Mouse (Mus musculus) forebrain, embryonic 16.5 days (tissue): ENCODE measurements around the gene Ssh1. TPM values are rescaled to one million over a fixed set of nuclear protein-coding genes. Genes with fewer than 3 reads are reported as not detected.
A peak's percentile ranks its signal among the peaks of the same experiment; 100 is the strongest.

ENCODE experiments used
- ATAC-seq: fragments of 200-750 bp; cut with Nextera tagmentation; 2 replicates; pipeline ENCODE4 v1.8.0; 2017; ENCODE audit warnings: mild to moderate bottlenecking, moderate library complexity
- H3K27ac ChIP-seq: fragments of 300-500 bp; sonication (generic); 2 replicates; pipeline ENCODE4 v1.5.1; 2014; ENCODE audit warnings: low read length, control low read depth
- H3K27me3 ChIP-seq: fragments of 300-500 bp; sonication (generic); replicated peaks from 2 replicates; pipeline ENCODE4 v1.6.1; 2014; ENCODE audit warnings: low read length; ENCODE audit not compliant: control insufficient read depth, insufficient read depth
- H3K36me3 ChIP-seq: fragments of 300-500 bp; sonication (generic); 2 replicates; pipeline ENCODE4 v1.6.1; 2014; ENCODE audit not compliant: control insufficient read depth, insufficient read depth
- H3K4me1 ChIP-seq: fragments of 300-500 bp; sonication (generic); replicated peaks from 2 replicates; pipeline ENCODE4 v1.6.1; 2014; ENCODE audit warnings: low read length; ENCODE audit not compliant: control insufficient read depth, insufficient read depth
- H3K4me2 ChIP-seq: fragments of 300-500 bp; sonication (generic); 2 replicates; pipeline ENCODE4 v1.6.1; 2014; ENCODE audit warnings: mild to moderate bottlenecking, low read length, control low read depth
- H3K4me3 ChIP-seq: fragments of 300-500 bp; sonication (generic); replicated peaks from 2 replicates; pipeline ENCODE4 v1.5.1; 2014; ENCODE audit warnings: mild to moderate bottlenecking, low read length, control low read depth
- H3K9ac ChIP-seq: fragments of 300-500 bp; sonication (generic); replicated peaks from 2 replicates; pipeline ENCODE4 v1.6.1; 2014; ENCODE audit warnings: low read depth, low read length, control low read depth
- H3K9me3 ChIP-seq: fragments of 300-500 bp; sonication (generic); 2 replicates; pipeline ENCODE4 v1.6.1; 2016; ENCODE audit warnings: low read length; ENCODE audit not compliant: control insufficient read depth
- WGBS: fragments of 180-500 bp; shearing (Covaris S2); extraction: QIAGEN DNeasy Blood & Tissue Kit; methylation state at CpG from one replicate; pipeline ENCODE4 v1.1.7; 2014; 5-methylcytosine and 5-hydroxymethylcytosine counted together
- polyA plus RNA-seq: library from polyadenylated mRNA; unstranded; fragments of >200 nt; fragmentation: Nextera tagmentation; extraction: Ambion mirVana; gene quantifications from 2 replicates; pipeline ENCODE4 v1.2.1, GENCODE M21; 2015

Ssh1 gene
- polyA plus RNA-seq, 1 experiment from 2014 or later: 12.4 TPM

- H3K27ac ChIP-seq: no peak overlapping the region
- no peak for ATAC-seq
- H3K4me3 ChIP-seq: no peak overlapping the region
- peaks cover 21% of the 10 kb centered on the region for H3K4me1 ChIP-seq
- 26% methylated on average over 10 of the region's 10 CpGs for WGBS
- no peak overlapping the region for H3K4me2 ChIP-seq
- H3K9me3 ChIP-seq: no peaks in the 10 kb centered on the region
- no peaks in the 10 kb centered on the region for H3K27me3 ChIP-seq
- H3K9ac ChIP-seq: no peak overlapping the region
- no peaks in the 10 kb centered on the region for H3K36me3 ChIP-seq
Measured at GRCm38 (mm10) chr5:113910065-113910701, 83.5 kb downstream of the Ssh1 start.

DNA sequence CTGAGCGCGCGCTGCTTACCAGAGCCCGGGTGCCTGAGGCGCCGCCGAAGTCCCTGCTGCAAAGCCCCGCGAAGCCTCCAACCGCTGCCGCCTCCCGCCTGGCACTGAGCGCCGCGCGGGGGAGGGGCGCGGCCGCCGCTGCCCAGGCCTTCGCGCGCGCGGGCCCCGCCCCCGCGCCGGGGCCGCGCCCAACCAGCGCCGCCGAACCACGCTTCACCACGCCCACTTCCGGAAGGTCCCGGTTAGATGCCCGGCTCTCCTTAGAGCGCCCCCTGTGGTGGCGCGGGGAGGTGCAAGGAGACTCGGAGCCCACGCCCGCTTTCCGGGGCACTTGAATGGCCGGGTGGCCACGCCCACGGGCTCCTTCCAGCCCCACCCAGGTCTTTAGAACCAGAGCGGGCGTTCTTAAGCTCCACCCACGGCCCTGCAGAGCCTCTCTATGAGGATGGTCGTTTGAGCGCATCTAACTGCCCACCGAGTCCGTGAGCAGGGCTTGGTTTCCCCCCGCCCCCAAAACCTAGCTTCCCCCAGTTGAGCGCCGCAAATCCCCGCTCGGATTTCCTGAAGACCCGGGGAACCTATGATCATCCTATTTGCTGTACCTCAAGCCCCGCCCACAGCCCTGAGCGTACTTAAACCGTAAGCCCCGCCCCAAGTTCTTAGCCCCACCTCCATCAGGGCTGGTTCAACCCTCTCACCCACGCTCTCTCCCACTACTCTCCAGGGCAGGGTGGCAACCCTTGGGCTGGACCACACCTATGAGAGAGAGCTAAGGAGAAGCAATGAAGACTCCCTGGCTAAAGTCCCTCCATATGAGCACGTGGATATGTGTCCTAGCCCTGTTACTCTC, 84.9 kb downstream of the Ssh1 start, which contains the start of gene Coro1c:
Coro1c (minus strand) TSS at position 167 of the 850 bp plus-strand sequence.
- Histone ChIP-seq H3K4me1 (peaks cover 31% of the 10 kb centered on the region), H3K36me3 (no peaks in the 10 kb centered on the region), H3K9me3 (no peaks in the 10 kb centered on the region), H3K4me2 (peak within 1 kb of the TSS; percentile 56), H3K9ac (peak within 1 kb of the TSS; percentile 89), H3K27ac (peak within 1 kb of the TSS; percentile 88), H3K4me3 (peak within 1 kb of the TSS; percentile 84), H3K27me3 (no peaks in the 10 kb centered on the region)
- under 1% methylated on average over 62 of the region's 68 CpGs for WGBS
- peak; percentile 89 for ATAC-seq

DNA sequence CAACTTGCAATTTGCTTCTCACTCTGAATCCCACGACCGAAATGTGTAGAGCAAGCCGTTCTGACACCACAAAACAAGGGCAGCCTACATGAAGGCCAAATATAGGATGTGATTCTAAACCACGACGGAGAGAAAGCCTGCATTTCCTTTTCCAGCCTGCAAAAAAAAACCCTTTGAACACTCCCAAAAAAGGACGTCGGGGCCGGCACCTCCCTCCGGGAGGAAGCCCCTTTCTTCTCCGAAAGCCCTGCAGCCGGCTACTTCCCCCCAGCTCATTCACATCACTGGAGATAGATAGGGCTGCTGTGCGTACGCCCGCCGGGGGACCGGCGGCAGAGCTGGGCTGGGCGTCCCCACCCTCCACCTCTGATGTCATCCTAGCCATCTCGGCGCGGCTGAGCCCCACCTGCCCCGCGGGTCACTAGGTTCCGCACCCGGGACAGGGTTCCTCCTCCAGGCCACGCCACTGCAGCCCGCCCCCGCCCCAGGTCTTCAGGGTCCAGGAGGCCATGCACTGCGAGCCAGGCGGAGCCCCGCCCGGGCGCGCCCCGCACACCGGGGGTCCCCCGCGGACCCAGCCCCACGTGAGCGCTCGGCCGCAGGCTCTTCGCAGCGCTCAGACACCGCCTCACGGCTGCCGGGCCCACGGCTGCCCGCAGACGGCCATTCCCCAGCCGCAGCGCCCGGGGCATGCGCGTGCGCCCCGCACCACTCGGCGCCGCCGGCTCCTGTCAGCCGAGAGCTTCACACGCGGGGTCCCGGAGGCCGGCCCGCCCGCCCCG, 85.7 kb downstream of the Ssh1 start:
- H3K9me3 ChIP-seq: no peaks in the 10 kb centered on the region
- H3K27ac ChIP-seq: peak overlapping the region; percentile 88
- H3K4me1 ChIP-seq: peaks cover 37% of the 10 kb centered on the region
- no peaks in the 10 kb centered on the region for H3K27me3 ChIP-seq
- ATAC-seq: peak; percentile 60
- peak overlapping the region; percentile 56 for H3K4me2 ChIP-seq
- H3K9ac ChIP-seq: peak overlapping the region; percentile 89
- H3K36me3 ChIP-seq: no peaks in the 10 kb centered on the region
- peak overlapping the region; percentile 84 for H3K4me3 ChIP-seq
- 2% methylated on average over 57 of the region's 69 CpGs for WGBS

DNA sequence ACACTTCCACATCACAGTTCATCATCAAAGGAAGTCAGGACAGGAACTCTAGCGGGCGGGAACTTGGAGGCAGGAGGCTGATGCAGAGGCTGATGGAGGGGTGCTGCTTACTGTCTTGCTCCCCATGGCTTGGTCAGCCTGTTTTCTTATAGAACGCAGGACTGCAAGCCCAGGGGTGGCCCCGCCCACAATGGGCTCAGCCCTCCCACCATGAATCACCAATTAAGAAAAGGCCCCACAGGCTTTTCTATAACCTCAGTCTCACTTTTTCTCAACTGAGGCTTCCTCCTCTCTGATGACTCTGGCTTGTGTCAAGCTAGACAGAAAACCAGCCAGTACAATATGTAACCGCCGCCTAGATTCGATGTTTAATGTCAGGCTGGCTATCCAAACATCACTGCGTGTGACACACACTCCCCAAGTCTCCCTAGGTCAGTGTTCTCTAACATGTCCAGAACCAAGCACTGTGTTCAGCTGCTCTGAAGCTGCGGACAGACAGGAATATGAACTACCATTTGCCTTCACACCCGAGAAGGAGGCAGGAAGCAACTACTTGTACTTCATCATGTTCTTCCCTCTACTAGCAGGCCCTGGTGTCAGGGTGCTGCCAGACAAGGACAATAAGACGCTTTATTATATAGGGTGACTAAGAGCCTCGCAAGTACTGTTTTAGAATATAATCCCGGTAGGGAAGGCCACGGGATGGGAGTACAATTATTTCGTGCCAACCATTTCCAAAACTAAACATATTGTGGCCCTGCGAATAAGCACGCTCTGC, 86.5 kb downstream of the Ssh1 start:
- Histone ChIP-seq H3K9me3 (no peaks in the 10 kb centered on the region), H3K4me3 (peak overlapping the region; percentile 84), H3K4me2 (peak overlapping the region; percentile 56), H3K9ac (peak overlapping the region; percentile 89), H3K36me3 (no peaks in the 10 kb centered on the region), H3K4me1 (peaks cover 45% of the 10 kb centered on the region), H3K27me3 (no peaks in the 10 kb centered on the region), H3K27ac (peak overlapping the region; percentile 88)
- no peak for ATAC-seq
- 13% methylated on average over 17 of the region's 17 CpGs for WGBS

DNA sequence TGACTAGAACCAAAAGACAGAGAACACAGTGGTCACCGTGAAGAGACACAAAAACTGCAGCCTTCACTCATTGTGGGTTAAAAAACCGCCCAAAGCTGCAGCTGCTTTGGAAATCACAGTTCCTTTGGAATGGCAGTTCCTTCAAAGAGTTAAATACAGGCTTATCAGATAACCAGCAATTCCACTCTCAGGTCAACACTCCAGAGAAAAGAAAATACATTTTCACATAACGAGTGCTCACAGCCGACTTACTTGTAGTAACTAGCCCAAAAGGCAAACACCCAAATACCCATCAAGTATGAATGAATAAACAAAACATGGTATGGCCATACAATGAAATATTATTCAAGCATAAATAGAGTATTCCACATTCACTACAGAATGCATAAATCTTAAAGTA, 88.7 kb downstream of the Ssh1 start:
- H3K36me3 ChIP-seq: no peaks in the 10 kb centered on the region
- no peak overlapping the region for H3K27ac ChIP-seq
- no peak overlapping the region for H3K9ac ChIP-seq
- peak overlapping the region; percentile 56 for H3K4me2 ChIP-seq
- whole genome bisulfite sequencing: 27% methylated on average over 4 of the region's 4 CpGs
- H3K4me3 ChIP-seq: no peak overlapping the region
- H3K9me3 ChIP-seq: no peaks in the 10 kb centered on the region
- H3K27me3 ChIP-seq: no peaks in the 10 kb centered on the region
- H3K4me1 ChIP-seq: peaks cover 59% of the 10 kb centered on the region
- ATAC-seq: no peak

DNA sequence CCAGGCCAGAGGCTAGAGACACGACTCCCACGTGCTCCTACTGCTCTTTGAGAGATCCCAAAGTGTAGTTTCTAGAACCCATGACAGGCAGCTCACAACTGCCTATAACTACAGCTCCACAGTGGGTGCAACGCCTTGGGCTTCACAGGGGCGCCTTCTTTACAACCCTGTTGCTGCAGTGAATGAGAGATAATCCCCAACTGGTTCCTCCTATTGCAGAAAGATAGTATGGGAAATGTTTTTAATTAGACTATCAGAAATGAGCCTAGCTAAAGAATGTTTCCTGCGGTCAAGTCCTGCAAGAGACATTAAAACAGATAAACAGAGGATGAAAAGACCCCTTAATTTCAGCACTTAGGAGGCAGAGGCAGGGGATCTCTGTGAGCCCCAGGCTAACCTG, 90.7 kb downstream of the Ssh1 start:
- peaks cover 66% of the 10 kb centered on the region for H3K4me1 ChIP-seq
- no peak overlapping the region for H3K9ac ChIP-seq
- no peaks in the 10 kb centered on the region for H3K27me3 ChIP-seq
- no peak overlapping the region for H3K27ac ChIP-seq
- no peaks in the 10 kb centered on the region for H3K36me3 ChIP-seq
- 77% methylated on average over 5 of the region's 5 CpGs for WGBS
- no peaks in the 10 kb centered on the region for H3K9me3 ChIP-seq
- no peak overlapping the region for H3K4me2 ChIP-seq
- no peak for ATAC-seq
- H3K4me3 ChIP-seq: no peak overlapping the region

GRCm38 (mm10) chr5:113902017-113902416, 91.7 kb downstream of the Ssh1 start:
- ATAC-seq: no peak
- Histone ChIP-seq H3K9me3 (no peaks in the 10 kb centered on the region), H3K4me3 (no peak overlapping the region), H3K4me1 (peaks cover 69% of the 10 kb centered on the region), H3K36me3 (no peaks in the 10 kb centered on the region), H3K9ac (no peak overlapping the region), H3K27me3 (no peaks in the 10 kb centered on the region), H3K4me2 (no peak overlapping the region), H3K27ac (0 out of 2 replicates have a peak overlapping the region, but pooled peaks have one; percentile 4)
- 67% methylated on average over 6 of the region's 6 CpGs for WGBS

- H3K27me3 ChIP-seq: no peaks in the 10 kb centered on the region
- 13% methylated on average over 8 of the region's 8 CpGs for WGBS
- H3K9me3 ChIP-seq: no peaks in the 10 kb centered on the region
- peak overlapping the region; percentile 7; the same call in 1 of the 2 replicates for H3K4me2 ChIP-seq
- peak; percentile 40; the same call in 1 of the 2 replicates for ATAC-seq
- no peaks in the 10 kb centered on the region for H3K36me3 ChIP-seq
- H3K4me3 ChIP-seq: no peak overlapping the region
- peak overlapping the region; percentile 15; the same call in 1 of the 2 replicates for H3K27ac ChIP-seq
- no peak overlapping the region; the same call in 1 of the 2 replicates for H3K9ac ChIP-seq
- H3K4me1 ChIP-seq: peaks cover 61% of the 10 kb centered on the region
Measured at GRCm38 (mm10) chr5:113901074-113901571, 92.6 kb downstream of the Ssh1 start.
